Mouse (Mus musculus): Measurements from ENCODE around the gene Itgad. TPM values are rescaled to one million over a fixed set of nuclear protein-coding genes. Genes with fewer than 3 reads are reported as not detected.

Gene Itgad
- polyA plus RNA-seq, 1 experiment from 2014 or later = not detected

DNA sequence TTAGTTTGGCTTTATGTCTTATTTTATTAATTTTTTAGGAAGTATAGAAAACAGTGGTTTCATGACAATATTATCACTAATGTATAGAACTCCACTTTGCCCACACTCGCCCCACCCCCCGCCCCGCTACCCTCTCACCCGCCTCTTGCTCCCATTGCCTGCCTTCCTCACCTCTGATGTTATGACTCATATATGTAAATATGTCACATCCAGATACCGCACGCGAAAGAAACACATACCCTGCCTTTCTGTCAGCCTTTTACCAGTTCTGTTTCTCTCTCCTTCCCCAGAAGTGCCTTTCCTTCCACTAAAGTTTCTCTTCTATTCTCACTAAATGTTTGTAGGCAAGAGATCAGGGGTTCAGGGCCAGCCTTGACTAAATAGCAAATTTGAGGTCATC lies 12.2 kb downstream of the Itgad start:
- Histone ChIP-seq H3K4me2 (replicated peaks; ENCODE audit: low read depth) (no peak overlapping the region), H3K9me3 (ENCODE audit: control insufficient read depth) (no peaks in the 10 kb centered on the region), H3K27me3 (replicated peaks; ENCODE audit: control insufficient read depth, insufficient read depth, low read length) (no peaks in the 10 kb centered on the region), H3K9ac (ENCODE audit: low read depth, low read length) (no peak overlapping the region), H3K4me1 (replicated peaks; ENCODE audit: control insufficient read depth, insufficient read depth, low read length) (no peaks in the 10 kb centered on the region), H3K27ac (ENCODE audit: low read depth, low read length) (no peak overlapping the region), H3K36me3 (ENCODE audit: control insufficient read depth, insufficient read depth) (no peaks in the 10 kb centered on the region), H3K4me3 (ENCODE audit: low read depth, low read length) (no peak overlapping the region)
- TF ChIP-seq CTCF (IDR thresholded peaks at IDR 0.05; ENCODE audit: low read depth) = no peak
- 64% methylated on average over 7 of the region's 7 CpGs for whole genome bisulfite sequencing
- ATAC-seq = no peak

GRCm38 (mm10) chr7:128169996-128170395 lies 15.8 kb downstream of the Itgad start:
- ATAC-seq = no peak
- no peaks in the 10 kb centered on the region for H3K36me3 ChIP-seq (ENCODE audit: control insufficient read depth, insufficient read depth)
- no peak overlapping the region for H3K4me2 ChIP-seq (replicated peaks; ENCODE audit: low read depth)
- H3K4me1 ChIP-seq (replicated peaks; ENCODE audit: control insufficient read depth, insufficient read depth, low read length) = no peaks in the 10 kb centered on the region
- 82% methylated on average over 3 of the region's 3 CpGs for WGBS
- TF ChIP-seq CTCF (IDR thresholded peaks at IDR 0.05; ENCODE audit: low read depth) = no peak
- no peaks in the 10 kb centered on the region for H3K9me3 ChIP-seq (ENCODE audit: control insufficient read depth)
- H3K27me3 ChIP-seq (replicated peaks; ENCODE audit: control insufficient read depth, insufficient read depth, low read length) = no peaks in the 10 kb centered on the region
- no peak overlapping the region for H3K9ac ChIP-seq (ENCODE audit: low read depth, low read length)
- no peak overlapping the region for H3K4me3 ChIP-seq (ENCODE audit: low read depth, low read length)
- H3K27ac ChIP-seq (ENCODE audit: low read depth, low read length) = no peak overlapping the region

- ATAC-seq = no peak
- 77% methylated on average over 2 of the region's 2 CpGs for WGBS
- Histone ChIP-seq H3K27me3 (replicated peaks; ENCODE audit: control insufficient read depth, insufficient read depth, low read length) (no peaks in the 10 kb centered on the region), H3K9ac (ENCODE audit: low read depth, low read length) (no peak overlapping the region), H3K4me3 (ENCODE audit: low read depth, low read length) (no peak overlapping the region), H3K9me3 (ENCODE audit: control insufficient read depth) (no peaks in the 10 kb centered on the region), H3K4me1 (replicated peaks; ENCODE audit: control insufficient read depth, insufficient read depth, low read length) (no peaks in the 10 kb centered on the region), H3K27ac (ENCODE audit: low read depth, low read length) (no peak overlapping the region), H3K36me3 (ENCODE audit: control insufficient read depth, insufficient read depth) (no peaks in the 10 kb centered on the region), H3K4me2 (replicated peaks; ENCODE audit: low read depth) (no peak overlapping the region)
- no peak for TF ChIP-seq CTCF (IDR thresholded peaks at IDR 0.05; ENCODE audit: low read depth)
Observed at GRCm38 (mm10) chr7:128178385-128178784, 24.2 kb downstream of the Itgad start.

GRCm38 (mm10) chr7:128180126-128180525 lies 25.9 kb downstream of the Itgad start:
- Histone ChIP-seq H3K4me1 (replicated peaks; ENCODE audit: control insufficient read depth, insufficient read depth, low read length) (no peaks in the 10 kb centered on the region), H3K36me3 (ENCODE audit: control insufficient read depth, insufficient read depth) (no peaks in the 10 kb centered on the region), H3K4me2 (replicated peaks; ENCODE audit: low read depth) (no peak overlapping the region), H3K27me3 (replicated peaks; ENCODE audit: control insufficient read depth, insufficient read depth, low read length) (no peaks in the 10 kb centered on the region), H3K9me3 (ENCODE audit: control insufficient read depth) (no peaks in the 10 kb centered on the region), H3K4me3 (ENCODE audit: low read depth, low read length) (no peak overlapping the region), H3K27ac (ENCODE audit: low read depth, low read length) (no peak overlapping the region), H3K9ac (ENCODE audit: low read depth, low read length) (no peak overlapping the region)
- no peak for TF ChIP-seq CTCF (IDR thresholded peaks at IDR 0.05; ENCODE audit: low read depth)
- no peak for ATAC-seq
- 80% methylated on average over 7 of the region's 7 CpGs for WGBS

DNA sequence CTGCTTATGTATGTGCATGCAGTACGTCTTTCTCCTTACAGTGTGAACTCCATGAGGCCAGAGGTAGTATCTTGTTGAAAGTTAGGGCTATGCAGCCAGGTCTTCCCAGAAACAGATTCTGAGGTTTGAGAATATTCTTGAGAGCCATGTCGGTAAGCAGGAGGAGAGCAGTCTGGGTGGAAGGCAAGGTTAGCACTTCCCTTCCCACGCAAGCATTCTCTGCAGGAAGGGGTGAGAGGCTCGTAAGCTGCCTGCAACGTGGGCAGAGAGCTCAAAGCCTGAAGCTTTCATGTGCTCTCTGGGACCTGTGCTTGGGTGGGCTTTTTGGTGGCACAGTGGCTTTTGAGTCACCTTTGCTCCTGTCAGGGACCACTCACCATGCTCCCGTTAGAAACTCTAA lies 26.4 kb downstream of the Itgad start:
- Histone ChIP-seq H3K4me3 (ENCODE audit: low read depth, low read length) (no peak overlapping the region), H3K27ac (ENCODE audit: low read depth, low read length) (no peak overlapping the region), H3K9ac (ENCODE audit: low read depth, low read length) (no peak overlapping the region), H3K9me3 (ENCODE audit: control insufficient read depth) (no peaks in the 10 kb centered on the region), H3K27me3 (replicated peaks; ENCODE audit: control insufficient read depth, insufficient read depth, low read length) (no peaks in the 10 kb centered on the region), H3K36me3 (ENCODE audit: control insufficient read depth, insufficient read depth) (no peaks in the 10 kb centered on the region), H3K4me2 (replicated peaks; ENCODE audit: low read depth) (no peak overlapping the region), H3K4me1 (replicated peaks; ENCODE audit: control insufficient read depth, insufficient read depth, low read length) (no peaks in the 10 kb centered on the region)
- 74% methylated on average over 6 of the region's 6 CpGs for WGBS
- no peak for TF ChIP-seq CTCF (IDR thresholded peaks at IDR 0.05; ENCODE audit: low read depth)
- no peak for ATAC-seq

DNA sequence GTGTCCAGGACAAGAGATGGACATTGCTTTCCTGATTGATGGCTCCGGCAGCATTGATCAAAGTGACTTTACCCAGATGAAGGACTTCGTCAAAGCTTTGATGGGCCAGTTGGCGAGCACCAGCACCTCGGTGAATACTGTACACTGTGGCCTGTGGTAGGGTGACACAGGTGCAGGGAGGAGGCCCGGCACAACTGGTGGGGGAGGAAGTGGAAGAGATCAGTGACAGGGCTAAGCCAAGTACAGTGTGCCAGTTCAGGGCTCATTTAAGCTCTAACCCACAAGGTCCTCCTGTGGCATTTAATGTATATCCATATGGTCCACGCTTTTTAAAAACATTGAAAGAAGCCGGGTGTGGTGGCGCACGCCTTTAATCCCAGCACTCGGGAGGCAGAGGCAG lies 27.5 kb downstream of the Itgad start:
- 86% methylated on average over 10 of the region's 10 CpGs for WGBS
- H3K36me3 ChIP-seq (ENCODE audit: control insufficient read depth, insufficient read depth) = no peaks in the 10 kb centered on the region
- no peak overlapping the region for H3K4me2 ChIP-seq (replicated peaks; ENCODE audit: low read depth)
- no peaks in the 10 kb centered on the region for H3K27me3 ChIP-seq (replicated peaks; ENCODE audit: control insufficient read depth, insufficient read depth, low read length)
- ATAC-seq = no peak
- no peaks in the 10 kb centered on the region for H3K9me3 ChIP-seq (ENCODE audit: control insufficient read depth)
- no peaks in the 10 kb centered on the region for H3K4me1 ChIP-seq (replicated peaks; ENCODE audit: control insufficient read depth, insufficient read depth, low read length)
- H3K9ac ChIP-seq (ENCODE audit: low read depth, low read length) = no peak overlapping the region
- H3K4me3 ChIP-seq (ENCODE audit: low read depth, low read length) = no peak overlapping the region
- no peak for TF ChIP-seq CTCF (IDR thresholded peaks at IDR 0.05; ENCODE audit: low read depth)
- H3K27ac ChIP-seq (ENCODE audit: low read depth, low read length) = no peak overlapping the region

- Histone ChIP-seq H3K27ac (ENCODE audit: low read depth, low read length) (no peak overlapping the region), H3K9me3 (ENCODE audit: control insufficient read depth) (no peaks in the 10 kb centered on the region), H3K4me1 (replicated peaks; ENCODE audit: control insufficient read depth, insufficient read depth, low read length) (no peaks in the 10 kb centered on the region; the same call in 1 of the 2 replicates), H3K27me3 (replicated peaks; ENCODE audit: control insufficient read depth, insufficient read depth, low read length) (no peaks in the 10 kb centered on the region), H3K9ac (ENCODE audit: low read depth, low read length) (no peak overlapping the region), H3K36me3 (ENCODE audit: control insufficient read depth, insufficient read depth) (no peaks in the 10 kb centered on the region), H3K4me2 (replicated peaks; ENCODE audit: low read depth) (no peak overlapping the region), H3K4me3 (ENCODE audit: low read depth, low read length) (no peak overlapping the region)
- TF ChIP-seq CTCF (IDR thresholded peaks at IDR 0.05; ENCODE audit: low read depth) = no peak
- WGBS = 87% methylated on average over 9 of the region's 9 CpGs
- no peak for ATAC-seq
Observed at GRCm38 (mm10) chr7:128201607-128202006, 47.4 kb downstream of the Itgad start.

Data from intestine, postnatal 0 days (tissue).